In the genomic region with DNA sequence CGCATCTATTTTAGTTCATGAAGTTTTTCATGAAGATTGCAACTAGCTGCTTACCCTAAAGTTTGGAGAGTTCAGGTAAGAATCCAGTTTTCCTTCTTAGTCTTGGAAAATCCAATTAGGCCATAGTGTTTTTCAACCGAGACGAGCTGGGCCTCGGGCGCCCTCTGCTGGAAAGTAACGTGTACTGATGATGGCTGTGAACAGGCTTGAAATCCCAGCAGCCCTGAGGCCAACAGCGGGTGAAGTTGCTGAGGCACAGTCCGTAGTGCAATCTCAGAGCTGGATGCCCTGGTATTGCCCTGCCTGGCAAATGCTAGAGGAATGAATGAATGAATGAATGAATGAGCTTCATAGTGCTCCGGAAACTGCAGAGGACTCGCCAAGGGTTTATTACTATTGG, we compare ENCODE assay signal across 8 mouse cellular contexts. TPM values are rescaled to one million over a fixed set of nuclear protein-coding genes. Genes with fewer than 3 reads are reported as not detected.
DNase-seq lines count a peak whose midpoint lies in the region; ATAC-seq and TF ChIP-seq lines count a peak whose summit lies in the region.

No protein-coding gene starts in this region.

- ATAC-seq in intestine, embryonic 15.5 days = peak; percentile 71
- ATAC-seq in limb, embryonic 14.5 days (ENCODE audit: low FRiP score, low read depth) = peak; percentile 67; the same call in 1 of the 2 replicates
- ATAC-seq in neural tube, embryonic 13.5 days (ENCODE audit: low read depth) = 0 out of 2 replicates have a peak, but pooled peaks have one; percentile 40

- TF ChIP-seq RAD21 in MEL (IDR thresholded peaks at IDR 0.05; ENCODE audit: low read depth, low read length) = peak; percentile 83

- no peak overlapping the region for H3K9ac ChIP-seq in MEL (ENCODE audit: control insufficient read depth, low read depth, low read length, poor library complexity, severe bottlenecking)
- no peak overlapping the region for H3K9ac ChIP-seq in intestine, embryonic 15.5 days
- H3K9ac ChIP-seq in limb, embryonic 14.5 days (ENCODE audit: low read depth, low read length, severe bottlenecking) = no peak overlapping the region
- no peak overlapping the region for H3K9ac ChIP-seq in neural tube, embryonic 13.5 days

- no peak overlapping the region for H3K4me3 ChIP-seq in MEL (ENCODE audit: control insufficient read depth in 1 of 2, insufficient read depth in 1 of 2, low read depth in 2 of 2, low read length in 2 of 2)
- H3K4me3 ChIP-seq in intestine, embryonic 15.5 days (replicated peaks) = no peak overlapping the region
- H3K4me3 ChIP-seq in limb, embryonic 14.5 days (replicated peaks; ENCODE audit: low read length) = no peak overlapping the region
- H3K4me3 ChIP-seq in neural tube, embryonic 13.5 days = no peak overlapping the region

- 6% methylated on average over 10 of the region's 10 CpGs for WGBS in intestine, embryonic 15.5 days
- 8% methylated on average over 10 of the region's 10 CpGs for WGBS in limb, embryonic 14.5 days
- 5% methylated on average over 10 of the region's 10 CpGs for WGBS in neural tube, embryonic 13.5 days

- TF ChIP-seq CTCF in MEL (IDR thresholded peaks at IDR 0.05 in 2 of 3, conservative IDR thresholded peaks at IDR 0.05 in 1 of 3; ENCODE audit: control insufficient read depth in 1 of 3, insufficient read depth in 1 of 3, low read depth in 2 of 3, low read length in 3 of 3, poor library complexity in 1 of 3, severe bottlenecking in 1 of 3) = peak; percentile 94 to 98 (median 97)

- no peaks in the 10 kb centered on the region for H3K79me2 ChIP-seq in MEL (ENCODE audit: control insufficient read depth, insufficient read depth, low read length, poor library complexity)

- H3K27ac ChIP-seq in MEL (ENCODE audit: control insufficient read depth, low read depth, low read length) = no peak overlapping the region
- H3K27ac ChIP-seq in intestine, embryonic 15.5 days = no peak overlapping the region
- H3K27ac ChIP-seq in limb, embryonic 14.5 days (replicated peaks; ENCODE audit: low read depth, low read length) = no peak overlapping the region
- H3K27ac ChIP-seq in neural tube, embryonic 13.5 days (replicated peaks) = no peak overlapping the region

- peaks cover 12 to 18% of the 10 kb centered on the region in 2 experiments for H3K27me3 ChIP-seq in MEL (ENCODE audit: control insufficient read depth in 1 of 2, insufficient read depth in 2 of 2, low read length in 2 of 2)
- no peaks in the 10 kb centered on the region for H3K27me3 ChIP-seq in intestine, embryonic 15.5 days (replicated peaks)
- no peaks in the 10 kb centered on the region for H3K27me3 ChIP-seq in limb, embryonic 14.5 days (ENCODE audit: control insufficient read depth, insufficient read depth, low read length)
- no peaks in the 10 kb centered on the region for H3K27me3 ChIP-seq in neural tube, embryonic 13.5 days

- H3K9me3 ChIP-seq in MEL (replicated peaks; ENCODE audit: insufficient read depth, low read length) = no peaks in the 10 kb centered on the region
- no peaks in the 10 kb centered on the region for H3K9me3 ChIP-seq in intestine, embryonic 15.5 days
- H3K9me3 ChIP-seq in limb, embryonic 14.5 days (ENCODE audit: control insufficient read depth, low read length) = no peaks in the 10 kb centered on the region
- no peaks in the 10 kb centered on the region for H3K9me3 ChIP-seq in neural tube, embryonic 13.5 days

- no peak for TF ChIP-seq EP300 in MEL (IDR thresholded peaks at IDR 0.05; ENCODE audit: low read depth in 1 of 2, low read length in 2 of 2)

- DNase-seq in 3T3-L1 (ENCODE audit: low read depth, low spot score) (peak; percentile 87), MEL (ENCODE audit: low read depth, low spot score) (peak; percentile 81)
- peak; percentile 76 for DNase-seq in cerebellum, adult 8-10 months
- DNase-seq in gastrocnemius, adult 18-20 months (ENCODE audit: low spot score) = peak; percentile 70
- DNase-seq in limb, embryonic 14.5 days (ENCODE audit: low spot score) = peak; percentile 72
- peak; percentile 69 for DNase-seq in thymus, postnatal 14 days

- H3K4me1 ChIP-seq in MEL (ENCODE audit: control insufficient read depth in 1 of 2, insufficient read depth in 2 of 2, low read length in 2 of 2) = no peaks in the 10 kb centered on the region
- H3K4me1 ChIP-seq in intestine, embryonic 15.5 days (replicated peaks) = no peaks in the 10 kb centered on the region
- H3K4me1 ChIP-seq in limb, embryonic 14.5 days (ENCODE audit: control insufficient read depth, insufficient read depth, low read length) = no peaks in the 10 kb centered on the region
- no peaks in the 10 kb centered on the region for H3K4me1 ChIP-seq in neural tube, embryonic 13.5 days (replicated peaks)

- no peaks in the 10 kb centered on the region for H3K36me3 ChIP-seq in MEL (ENCODE audit: control insufficient read depth in 1 of 2, insufficient read depth in 2 of 2, low read length in 2 of 2)
- no peaks in the 10 kb centered on the region for H3K36me3 ChIP-seq in intestine, embryonic 15.5 days
- H3K36me3 ChIP-seq in limb, embryonic 14.5 days (ENCODE audit: control insufficient read depth, insufficient read depth, low read length) = no peaks in the 10 kb centered on the region
- no peaks in the 10 kb centered on the region for H3K36me3 ChIP-seq in neural tube, embryonic 13.5 days

- TF ChIP-seq POLR2A in MEL (IDR thresholded peaks at IDR 0.05; ENCODE audit: control insufficient read depth in 1 of 2, insufficient read depth in 1 of 2, low read depth in 1 of 2, low read length in 2 of 2, poor library complexity in 1 of 2) = no peak
- TF ChIP-seq POLR2A in limb, embryonic 14.5 days (IDR thresholded peaks at IDR 0.05; ENCODE audit: borderline replicate concordance, extremely low read depth, insufficient read depth, insufficient read length) = no peak

- H3K4me2 ChIP-seq in intestine, embryonic 15.5 days (replicated peaks) = no peak overlapping the region
- no peak overlapping the region for H3K4me2 ChIP-seq in limb, embryonic 14.5 days (replicated peaks; ENCODE audit: low read depth, low read length, severe bottlenecking)
- H3K4me2 ChIP-seq in neural tube, embryonic 13.5 days = no peak overlapping the region

TF ChIP-seq in MEL, 35 proteins besides CTCF, POLR2A, EP300 and RAD21 (continues in another document):
- TF ChIP-seq MAZ (IDR thresholded peaks at IDR 0.05; ENCODE audit: low read depth, low read length) (0 out of 2 replicates have a peak, but pooled peaks have one; percentile 41), E2F4 (IDR thresholded peaks at IDR 0.05; ENCODE audit: borderline replicate concordance, low read depth, low read length) (no peak), SMC3 (IDR thresholded peaks at IDR 0.05; ENCODE audit: low read depth, low read length) (peak; percentile 94), MYC (IDR thresholded peaks at IDR 0.05; ENCODE audit: low read depth, low read length) (no peak), CHD1 (IDR thresholded peaks at IDR 0.05; ENCODE audit: low read depth, low read length) (no peak), ETS1 (IDR thresholded peaks at IDR 0.05; ENCODE audit: low read depth, low read length) (no peak), ZNF384 (IDR thresholded peaks at IDR 0.05; ENCODE audit: low read depth, low read length) (peak; percentile 44; the same call in 1 of the 2 replicates), POLR2AphosphoS2 (IDR thresholded peaks at IDR 0.05; ENCODE audit: low read length) (no peak), MXI1 (IDR thresholded peaks at IDR 0.05; ENCODE audit: low read depth, low read length) (no peak), GABPA (IDR thresholded peaks at IDR 0.05; ENCODE audit: low read depth, low read length) (no peak), JUND (IDR thresholded peaks at IDR 0.05; ENCODE audit: low read depth, low read length) (no peak), USF1 (IDR thresholded peaks at IDR 0.05; ENCODE audit: low read depth, low read length) (peak; percentile 15; the same call in 1 of the 2 replicates), ZKSCAN1 (IDR thresholded peaks at IDR 0.05; ENCODE audit: low read depth, low read length) (no peak), KAT2A (conservative IDR thresholded peaks at IDR 0.05; ENCODE audit: low read depth, low read length) (no peak), TAL1 (IDR thresholded peaks at IDR 0.05; ENCODE audit: low read length) (no peak), TCF12 (IDR thresholded peaks at IDR 0.05; ENCODE audit: low read depth, low read length) (no peak), POLR2AphosphoS5 (IDR thresholded peaks at IDR 0.05; ENCODE audit: borderline replicate concordance, low read depth, low read length) (no peak)

RNA-seq across cellular contexts. Expression of gene Ccdc69, which starts 9.1 kb away (rescaled TPM):
- total RNA-seq in MEL (2012; rRNA removed) = 0.31 and 0.72 TPM in 2 replicates
- under 1 TPM in 1 of 2 experiments, not detected in 1; 0.42 TPM for polyA plus RNA-seq in MEL (2012; ENCODE audit: insufficient read depth in 1 of 2, insufficient read length in 2 of 2, low read depth in 1 of 2, low replicate concordance in 2 of 2, missing spikeins in 1 of 2)
- 1 to 10 TPM; 3.0 to 3.3 TPM for total RNA-seq in gastrocnemius, adult 18-20 months (2021)
- 2.0 and 2.6 TPM in 2 replicates for polyA plus RNA-seq in intestine, embryonic 15.5 days (2015; fragmentation: Nextera tagmentation; extraction: Ambion mirVana)
- polyA plus RNA-seq in limb, embryonic 14.5 days (2012; rRNA removed) = 1.2 and 1.6 TPM in 2 replicates
- 1.1 and 1.3 TPM in 2 replicates for polyA plus RNA-seq in limb, embryonic 14.5 days (2014; fragmentation: Nextera tagmentation; extraction: Ambion mirVana)
- 0.50 and 0.63 TPM in 2 replicates for polyA plus RNA-seq in neural tube, embryonic 13.5 days (2015; fragmentation: Nextera tagmentation; extraction: Ambion mirVana)

RNA-seq across cellular contexts. Expression of gene Gm2a, which starts 10.9 kb away (rescaled TPM):
- total RNA-seq in MEL (2012; rRNA removed) = 0.19 and 0.42 TPM in 2 replicates
- polyA plus RNA-seq in MEL (2012; ENCODE audit: insufficient read depth in 1 of 2, insufficient read length in 2 of 2, low read depth in 1 of 2, low replicate concordance in 2 of 2, missing spikeins in 1 of 2) = under 1 TPM in 1 of 2 experiments, not detected in 1; 0.52 TPM
- 1 to 10 TPM; 8.2 TPM for total RNA-seq in gastrocnemius, adult 18-20 months (2021)
- polyA plus RNA-seq in intestine, embryonic 15.5 days (2015; fragmentation: Nextera tagmentation; extraction: Ambion mirVana) = 19.3 and 20.9 TPM in 2 replicates
- polyA plus RNA-seq in limb, embryonic 14.5 days (2012; rRNA removed) = 12.2 and 14.6 TPM in 2 replicates
- polyA plus RNA-seq in limb, embryonic 14.5 days (2014; fragmentation: Nextera tagmentation; extraction: Ambion mirVana) = 34.6 and 37.8 TPM in 2 replicates
- polyA plus RNA-seq in neural tube, embryonic 13.5 days (2015; fragmentation: Nextera tagmentation; extraction: Ambion mirVana) = 20.3 and 20.7 TPM in 2 replicates

RNA-seq across cellular contexts. Expression of gene Anxa6, which starts 53.8 kb away (rescaled TPM):
- 47.0 and 49.0 TPM in 2 replicates for total RNA-seq in MEL (2012; rRNA removed)
- 10 to 100 TPM in 1 of 2 experiments, not detected in 1; 49.4 TPM for polyA plus RNA-seq in MEL (2012; ENCODE audit: insufficient read depth in 1 of 2, insufficient read length in 2 of 2, low read depth in 1 of 2, low replicate concordance in 2 of 2, missing spikeins in 1 of 2)
- total RNA-seq in gastrocnemius, adult 18-20 months (2021) = 100 to 1,000 TPM; 169 to 174 TPM
- 261 and 262 TPM in 2 replicates for polyA plus RNA-seq in intestine, embryonic 15.5 days (2015; fragmentation: Nextera tagmentation; extraction: Ambion mirVana)
- polyA plus RNA-seq in limb, embryonic 14.5 days (2012; rRNA removed) = 272 and 281 TPM in 2 replicates
- polyA plus RNA-seq in limb, embryonic 14.5 days (2014; fragmentation: Nextera tagmentation; extraction: Ambion mirVana) = 390 and 395 TPM in 2 replicates
- 104 and 106 TPM in 2 replicates for polyA plus RNA-seq in neural tube, embryonic 13.5 days (2015; fragmentation: Nextera tagmentation; extraction: Ambion mirVana)

Comparison
In these comparisons a context has a peak if more than half of its experiments do, and no peak if none do; other contexts are left out.
1. RNA of gene Gm2a, which starts 10.9 kb away (polyA plus RNA-seq): 12.2 to 37.8 TPM in limb, embryonic 14.5 days, 19.3 to 20.9 TPM in intestine, embryonic 15.5 days and 20.3 to 20.7 TPM in neural tube, embryonic 13.5 days; 0.52 TPM in MEL; every median in the first group is over 4 times any median in the second.
2. Peak in every context shown above with its lines, with median percentiles within 50 percentile points of each other: DNase-seq and ATAC-seq.